Mouse (Mus musculus): ENCODE measurements at regions not wholly inside any gene's neighbourhood (a gene's known extent, or its start where the extent isn't known, plus 50 kb on each side); places are given as distances from the start of the nearest gene placed in this dataset.

- peak; percentile 17 for DNase-seq (ENCODE audit: low spot score)
Observed at GRCm38 (mm10) chr7:70576112-70576910, 209.8 kb upstream of the Nr2f2 start.

DNA sequence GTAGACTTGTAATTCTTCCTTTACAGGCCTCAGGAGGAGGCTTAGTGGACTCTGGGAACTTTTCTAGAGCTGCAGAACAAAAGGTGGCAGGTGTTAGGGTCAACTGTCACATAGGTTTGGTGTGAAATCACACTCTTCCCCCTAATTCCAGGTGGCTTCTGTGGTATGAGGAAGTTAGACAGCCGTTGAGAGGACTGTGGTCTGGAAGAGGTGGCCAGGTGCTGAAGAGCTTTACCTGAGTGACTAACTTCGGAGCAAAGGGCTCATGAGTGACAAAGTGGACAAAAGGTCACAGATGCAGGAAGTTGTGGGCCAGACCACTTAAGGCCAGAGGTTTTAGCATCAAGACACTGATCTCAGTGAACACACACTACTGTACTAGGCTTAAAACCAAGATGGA lies 209.1 kb upstream of the Nr2f2 start:
- no peak for DNase-seq (ENCODE audit: low spot score)

DNA sequence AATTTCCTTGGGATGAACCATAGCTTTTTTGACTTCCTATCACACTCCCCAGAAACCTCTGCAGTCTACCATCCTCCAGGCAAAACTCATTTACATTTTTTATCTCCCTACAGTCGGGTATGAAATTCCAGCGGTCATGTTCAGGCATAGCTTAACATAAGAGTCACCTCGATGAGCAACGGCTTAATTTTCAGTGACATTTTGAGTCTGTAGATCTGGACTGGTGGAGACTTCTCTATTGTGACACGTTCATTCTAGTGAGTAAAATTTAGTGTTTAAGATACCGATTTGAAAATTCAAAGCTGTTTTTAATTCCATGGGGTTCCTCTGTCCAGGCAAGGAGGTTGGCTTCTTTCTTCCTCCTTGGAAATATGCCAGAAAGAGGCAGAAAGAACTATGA lies 207.7 kb upstream of the Nr2f2 start:
- DNase-seq (ENCODE audit: low spot score) = no peak

- DNase-seq (ENCODE audit: low spot score) = no peak
Observed at GRCm38 (mm10) chr7:70565034-70565433, 198.5 kb upstream of the Nr2f2 start.

DNA sequence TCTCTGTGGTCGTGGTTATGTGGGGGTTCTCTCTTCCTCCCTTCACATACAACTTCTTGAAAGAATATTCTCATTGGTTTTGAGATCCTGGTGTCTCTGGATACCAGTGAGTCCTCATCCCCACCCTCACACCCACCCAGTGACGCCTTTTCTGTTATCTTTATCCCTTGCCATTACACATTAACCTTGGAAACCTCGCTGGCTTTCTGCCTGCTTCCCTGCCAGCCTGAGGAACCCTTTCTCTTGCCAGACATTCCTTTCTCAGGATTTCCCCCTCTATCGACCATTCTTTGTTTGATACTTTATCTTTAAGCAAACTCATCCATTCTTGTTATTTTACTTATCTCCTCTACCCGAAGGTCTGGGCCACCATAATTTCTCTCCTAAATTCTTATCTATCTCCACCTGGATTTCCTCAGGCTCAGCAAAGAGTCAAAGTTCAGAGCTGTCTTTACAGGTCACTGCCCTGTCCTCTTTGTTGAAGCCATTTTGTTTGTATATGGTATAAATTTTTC lies 182.5 kb upstream of the Nr2f2 start:
- DNase-seq (ENCODE audit: low spot score) = peak; percentile 62

GRCm38 (mm10) chr7:70541881-70542665 lies 175.5 kb upstream of the Nr2f2 start:
- DNase-seq (ENCODE audit: low spot score) = no peak

DNA sequence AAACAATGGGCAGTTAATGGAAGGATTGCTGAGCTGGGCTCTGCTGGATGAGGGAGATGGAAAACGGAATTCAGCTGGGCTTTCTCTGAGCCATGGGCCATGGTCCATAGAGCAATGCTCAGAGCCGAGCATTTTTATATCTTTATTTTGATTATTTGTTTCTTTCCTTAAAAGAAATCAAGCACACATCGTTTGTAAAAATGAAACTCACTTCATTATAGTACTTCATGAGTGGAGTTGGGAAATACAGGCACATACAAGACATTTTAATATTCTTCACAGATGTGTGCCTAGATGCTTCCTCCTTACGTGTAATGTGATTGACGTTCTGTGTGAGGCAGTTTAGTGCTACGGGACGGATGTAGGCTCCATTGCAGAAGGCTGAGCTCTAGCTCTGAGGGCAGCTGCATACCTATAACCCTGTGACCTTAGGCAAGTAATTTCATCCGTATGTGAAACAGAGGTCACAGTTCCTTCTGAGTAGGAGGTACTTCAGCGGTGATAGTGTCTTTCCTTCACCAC lies 172.6 kb upstream of the Nr2f2 start:
- no peak for DNase-seq (ENCODE audit: low spot score)

GRCm38 (mm10) chr7:70536046-70536445 lies 169.5 kb upstream of the Nr2f2 start:
- no peak for DNase-seq (ENCODE audit: low spot score)

DNA sequence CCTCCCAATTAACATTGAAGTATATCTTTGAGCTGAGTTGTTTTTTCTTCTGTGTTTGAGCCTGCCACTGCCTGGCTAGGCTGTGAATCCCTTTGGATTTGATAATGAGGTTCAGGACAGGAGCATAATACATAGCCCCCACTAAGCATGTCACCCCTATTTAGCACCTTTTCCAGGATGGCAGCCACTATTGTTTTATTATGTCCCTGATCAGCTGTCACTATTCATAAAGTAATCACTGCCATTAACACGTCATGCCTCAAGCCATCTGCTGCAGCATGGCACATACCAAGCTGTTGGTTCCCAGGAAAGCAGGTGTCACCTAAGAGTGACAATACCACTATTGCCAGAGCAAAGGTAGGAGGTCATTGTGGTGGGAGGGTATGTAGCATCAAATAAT lies 167.0 kb upstream of the Nr2f2 start:
- DNase-seq (ENCODE audit: low spot score) = no peak

- no peak for DNase-seq (ENCODE audit: low spot score)
Observed at GRCm38 (mm10) chr7:70527921-70528320, 161.4 kb upstream of the Nr2f2 start.

GRCm38 (mm10) chr7:70525372-70525771 lies 158.8 kb upstream of the Nr2f2 start:
- peak; percentile 51 for DNase-seq (ENCODE audit: low spot score)

DNA sequence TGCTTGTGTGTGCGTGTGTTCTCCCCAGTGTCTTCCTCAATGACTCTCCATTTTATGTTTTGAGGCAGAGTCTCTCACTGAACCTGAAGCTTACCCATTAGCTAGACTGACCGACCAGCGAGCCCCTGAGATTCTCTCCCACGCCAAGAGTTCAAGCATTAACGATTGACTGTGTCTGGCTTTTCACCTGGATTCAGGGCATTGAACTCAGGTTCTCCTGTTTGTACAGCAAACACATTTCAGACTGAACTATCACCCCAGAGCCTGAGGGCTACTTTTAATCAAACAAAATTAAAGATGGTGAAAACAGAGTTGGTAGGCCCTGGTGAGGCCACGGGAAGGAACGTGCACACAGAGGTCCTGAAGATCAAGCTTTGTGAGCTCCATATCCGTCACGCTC lies 158.2 kb upstream of the Nr2f2 start:
- DNase-seq (ENCODE audit: low spot score) = no peak

DNA sequence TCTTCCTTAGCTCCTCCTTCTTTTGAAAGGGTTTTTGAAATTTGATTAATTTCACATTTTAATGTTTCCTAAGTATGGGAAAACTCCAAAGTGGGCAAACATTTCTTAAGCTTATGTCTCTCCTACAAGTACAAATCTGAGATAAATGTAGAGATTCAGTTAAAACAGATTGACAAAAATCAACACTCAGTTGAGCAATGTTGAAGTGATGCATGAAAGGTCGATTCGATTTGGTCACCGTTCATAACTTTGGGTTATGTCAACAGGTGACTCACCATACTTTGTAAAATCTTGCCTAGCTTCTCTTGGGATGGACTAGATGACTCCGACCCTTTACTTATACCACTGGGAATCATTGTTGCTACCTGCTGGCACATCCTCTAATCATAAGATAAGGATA lies 157.7 kb upstream of the Nr2f2 start:
- no peak for DNase-seq (ENCODE audit: low spot score)

- no peak for DNase-seq (ENCODE audit: low spot score)
Observed at GRCm38 (mm10) chr7:70516741-70517140, 150.2 kb upstream of the Nr2f2 start.

GRCm38 (mm10) chr7:70515341-70515851 lies 148.9 kb upstream of the Nr2f2 start:
- peak; percentile 36 for DNase-seq (ENCODE audit: low spot score)

GRCm38 (mm10) chr7:70514666-70515065 lies 148.1 kb upstream of the Nr2f2 start:
- peak; percentile 87 for DNase-seq (ENCODE audit: low spot score)

- DNase-seq (ENCODE audit: low spot score) = no peak
Observed at GRCm38 (mm10) chr7:70512354-70512753, 145.8 kb upstream of the Nr2f2 start.

- peak; percentile 69 for DNase-seq (ENCODE audit: low spot score)
Observed at GRCm38 (mm10) chr7:70505671-70506181, 139.2 kb upstream of the Nr2f2 start.

DNA sequence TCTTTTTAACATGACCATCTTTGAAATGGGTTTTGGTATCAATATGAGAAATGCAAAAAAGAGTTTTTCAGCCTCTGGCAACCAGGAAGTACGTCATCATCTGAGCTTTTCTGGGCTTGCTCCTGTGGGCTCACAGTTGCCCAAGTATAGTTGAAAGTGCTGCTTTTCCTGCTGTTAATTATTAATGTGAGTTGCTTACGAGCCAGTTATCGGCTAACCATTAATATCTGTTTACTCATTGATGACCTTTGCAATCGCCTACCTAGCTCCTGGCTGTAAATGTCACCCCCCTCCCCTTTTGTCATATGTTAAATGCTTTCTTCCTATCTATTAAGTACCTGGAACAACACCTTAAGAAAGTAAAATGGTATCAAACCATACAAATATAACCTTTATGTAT lies 135.3 kb upstream of the Nr2f2 start:
- DNase-seq (ENCODE audit: low spot score) = peak; percentile 51

- peak; percentile 34 for DNase-seq (ENCODE audit: low spot score)
Observed at GRCm38 (mm10) chr7:70496541-70497154, 130.1 kb upstream of the Nr2f2 start.

- DNase-seq (ENCODE audit: low spot score) = no peak
Observed at GRCm38 (mm10) chr7:70484201-70484600, 117.7 kb upstream of the Nr2f2 start.

DNA sequence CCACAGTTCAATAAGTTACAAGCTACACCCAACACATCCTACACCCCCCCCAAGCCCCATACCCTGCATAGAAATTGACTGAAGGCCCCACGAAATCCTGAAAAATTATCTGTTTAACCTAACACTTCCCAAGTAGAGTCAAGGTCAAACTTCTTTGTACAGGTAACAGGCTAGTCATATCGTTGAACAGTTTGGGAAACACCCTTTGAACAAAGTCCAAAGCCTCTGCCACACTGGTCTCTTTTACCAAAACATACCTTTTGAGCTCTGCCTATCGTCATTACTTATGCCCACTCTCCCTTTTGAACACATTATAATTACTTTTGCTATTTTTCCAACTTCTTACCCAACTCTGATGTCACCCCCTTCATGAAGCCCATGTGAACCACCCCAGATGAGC lies 117.0 kb upstream of the Nr2f2 start:
- DNase-seq (ENCODE audit: low spot score) = no peak
